ENCODE assay signal across 21 mouse cellular contexts in genomic region chr5:139949363-139949762, GRCm38 (mm10). TPM values are rescaled to one million over a fixed set of nuclear protein-coding genes. Genes with fewer than 3 reads are reported as not detected.
DNase-seq lines count a peak whose midpoint lies in the region; ATAC-seq and TF ChIP-seq lines count a peak whose summit lies in the region.
"Had no signal": no experiment of that assay in that cellular context is flagged by ENCODE, and none has a peak within 500 bp of the region (broad histone marks: within the 10 kb centered on the region; RNA-seq: fewer than 3 reads in every experiment).

No protein-coding gene starts in this region.

- 42% methylated on average over 8 of the region's 8 CpGs for WGBS in hindbrain, embryonic 11.5 days
- 42% methylated on average over 8 of the region's 8 CpGs for WGBS in hindbrain, embryonic 16.5 days
- WGBS in hindbrain, embryonic 12.5 days: 33% methylated on average over 8 of the region's 8 CpGs
- 41% methylated on average over 8 of the region's 8 CpGs for WGBS in midbrain, embryonic 16.5 days

- TF ChIP-seq CTCF in brain, embryonic 14.5 days (IDR thresholded peaks at IDR 0.05; ENCODE audit: borderline replicate concordance, extremely low read depth, insufficient read depth, insufficient read length): no peak

- no peaks in the 10 kb centered on the region for H3K36me3 ChIP-seq in hindbrain, embryonic 11.5 days (ENCODE audit: control insufficient read depth, insufficient read depth, low read length)
- no peaks in the 10 kb centered on the region for H3K36me3 ChIP-seq in hindbrain, embryonic 16.5 days (ENCODE audit: control insufficient read depth, insufficient read depth, low read length)
- H3K36me3 ChIP-seq in hindbrain, embryonic 12.5 days: no peaks in the 10 kb centered on the region
- no peaks in the 10 kb centered on the region for H3K36me3 ChIP-seq in midbrain, embryonic 16.5 days (ENCODE audit: control insufficient read depth, insufficient read depth, low read length)
- H3K36me3 ChIP-seq: heart, embryonic 13.5 days; stomach, embryonic 15.5 days had no signal

- TF ChIP-seq POLR2A in brain, embryonic 14.5 days (IDR thresholded peaks at IDR 0.05; ENCODE audit: borderline replicate concordance, extremely low read depth, insufficient read depth, insufficient read length, poor library complexity, severe bottlenecking): no peak

- no peak overlapping the region for H3K9ac ChIP-seq in hindbrain, embryonic 11.5 days (ENCODE audit: low read depth, low read length)
- no peak overlapping the region for H3K9ac ChIP-seq in hindbrain, embryonic 16.5 days (ENCODE audit: low read depth, low read length)
- H3K9ac ChIP-seq in hindbrain, embryonic 12.5 days: no peak overlapping the region
- H3K9ac ChIP-seq in midbrain, embryonic 16.5 days (ENCODE audit: low read depth, low read length): 0 out of 2 replicates have a peak overlapping the region, but pooled peaks have one; percentile 14
- H3K9ac ChIP-seq: heart, embryonic 13.5 days; stomach, embryonic 15.5 days had no signal

- peaks cover 4% of the 10 kb centered on the region; the same call in 1 of the 2 replicates for H3K4me1 ChIP-seq in hindbrain, embryonic 11.5 days (replicated peaks; ENCODE audit: control insufficient read depth, insufficient read depth, low read length)
- peaks cover 17% of the 10 kb centered on the region for H3K4me1 ChIP-seq in hindbrain, embryonic 16.5 days (ENCODE audit: control insufficient read depth, insufficient read depth, low read depth, low read length)
- H3K4me1 ChIP-seq in hindbrain, embryonic 12.5 days: peaks cover 19% of the 10 kb centered on the region
- peaks cover 12% of the 10 kb centered on the region for H3K4me1 ChIP-seq in midbrain, embryonic 16.5 days (ENCODE audit: control insufficient read depth, insufficient read depth, low read length)
- H3K4me1 ChIP-seq: heart, embryonic 13.5 days; stomach, embryonic 15.5 days had no signal

- DNase-seq in hindbrain, embryonic 11.5 days (ENCODE audit: low spot score): peak; percentile 37
- peak; percentile 45 for DNase-seq in brain, embryonic 14.5 days (ENCODE audit: low read depth)
- DNase-seq in layer of hippocampus, adult 18-20 months (ENCODE audit: low spot score in 2 of 2): no peak
- DNase-seq in gastrocnemius, adult 8-10 months (ENCODE audit: low spot score in 2 of 2): no peak
- no peak for DNase-seq in cerebellum, adult 18-20 months
- DNase-seq: adrenal gland, postnatal 25 days; cerebellum, postnatal 14 days; kidney, adult 18-20 months; kidney, postnatal 14 days; layer of hippocampus, postnatal 36 days; lung, adult 2 months; lung, postnatal 4 days; spleen, adult 18-20 months had no signal

- no peak overlapping the region for H3K4me2 ChIP-seq in hindbrain, embryonic 11.5 days (replicated peaks; ENCODE audit: low read depth, low read length)
- H3K4me2 ChIP-seq in hindbrain, embryonic 16.5 days (ENCODE audit: low read length): no peak overlapping the region
- no peak overlapping the region for H3K4me2 ChIP-seq in hindbrain, embryonic 12.5 days (replicated peaks)
- H3K4me2 ChIP-seq in midbrain, embryonic 16.5 days (ENCODE audit: low read length): no peak overlapping the region
- H3K4me2 ChIP-seq: heart, embryonic 13.5 days; stomach, embryonic 15.5 days had no signal

- ATAC-seq in hindbrain, embryonic 11.5 days (ENCODE audit: low FRiP score): no peak
- ATAC-seq in hindbrain, embryonic 16.5 days: no peak
- no peak for ATAC-seq in hindbrain, embryonic 12.5 days (ENCODE audit: low FRiP score)
- 0 out of 2 replicates have a peak, but pooled peaks have one; percentile 22 for ATAC-seq in midbrain, embryonic 16.5 days

- no peaks in the 10 kb centered on the region for H3K9me3 ChIP-seq in hindbrain, embryonic 11.5 days (ENCODE audit: control insufficient read depth, low read length)
- H3K9me3 ChIP-seq in hindbrain, embryonic 16.5 days (ENCODE audit: control insufficient read depth, low read length): no peaks in the 10 kb centered on the region
- H3K9me3 ChIP-seq in hindbrain, embryonic 12.5 days (replicated peaks): no peaks in the 10 kb centered on the region
- H3K9me3 ChIP-seq in midbrain, embryonic 16.5 days (replicated peaks; ENCODE audit: control insufficient read depth, low read length, poor library complexity, severe bottlenecking): no peaks in the 10 kb centered on the region
- H3K9me3 ChIP-seq: heart, embryonic 13.5 days; stomach, embryonic 15.5 days had no signal

- H3K4me3 ChIP-seq in hindbrain, embryonic 11.5 days (ENCODE audit: low read depth, low read length): no peak overlapping the region
- no peak overlapping the region for H3K4me3 ChIP-seq in hindbrain, embryonic 16.5 days (ENCODE audit: low read length)
- H3K4me3 ChIP-seq in hindbrain, embryonic 12.5 days: no peak overlapping the region
- no peak overlapping the region for H3K4me3 ChIP-seq in midbrain, embryonic 16.5 days (ENCODE audit: low read depth, low read length)
- H3K4me3 ChIP-seq: heart, embryonic 13.5 days; stomach, embryonic 15.5 days had no signal

- H3K27ac ChIP-seq in hindbrain, embryonic 11.5 days (ENCODE audit: low read depth, low read length): no peak overlapping the region
- H3K27ac ChIP-seq in hindbrain, embryonic 16.5 days (ENCODE audit: low read depth, low read length): no peak overlapping the region
- H3K27ac ChIP-seq in hindbrain, embryonic 12.5 days: peak overlapping the region; percentile 44; the same call in 1 of the 2 replicates
- H3K27ac ChIP-seq in midbrain, embryonic 16.5 days (ENCODE audit: low read length): no peak overlapping the region
- H3K27ac ChIP-seq: heart, embryonic 13.5 days; stomach, embryonic 15.5 days had no signal

- H3K27me3 ChIP-seq in hindbrain, embryonic 11.5 days (ENCODE audit: control insufficient read depth, insufficient read depth, low read length): no peaks in the 10 kb centered on the region
- H3K27me3 ChIP-seq in hindbrain, embryonic 16.5 days (replicated peaks; ENCODE audit: control insufficient read depth, insufficient read depth, low read length): no peaks in the 10 kb centered on the region
- no peaks in the 10 kb centered on the region for H3K27me3 ChIP-seq in hindbrain, embryonic 12.5 days
- H3K27me3 ChIP-seq in midbrain, embryonic 16.5 days (ENCODE audit: control insufficient read depth, insufficient read depth, low read depth, low read length): no peaks in the 10 kb centered on the region
- H3K27me3 ChIP-seq: stomach, embryonic 15.5 days had no signal

RNA-seq across cellular contexts. Expression of gene Elfn1, which starts 41.6 kb away (rescaled TPM):
- polyA plus RNA-seq in hindbrain, embryonic 11.5 days (2014; fragmentation: Nextera tagmentation; extraction: Ambion mirVana): 1.3 and 1.5 TPM in 2 replicates
- polyA plus RNA-seq in hindbrain, embryonic 16.5 days (2015; fragmentation: Nextera tagmentation; extraction: Ambion mirVana): 2.8 and 3.7 TPM in 2 replicates
- polyA plus RNA-seq in brain, embryonic 14.5 days (2012; rRNA removed): 9.7 and 14.6 TPM in 2 replicates
- polyA plus RNA-seq in hindbrain, embryonic 12.5 days (2016; fragmentation: Nextera tagmentation; extraction: Ambion mirVana): 1.7 and 2.0 TPM in 2 replicates
- 2.5 TPM in 2 replicates for polyA plus RNA-seq in midbrain, embryonic 16.5 days (2015; fragmentation: Nextera tagmentation; extraction: Ambion mirVana)
- total RNA-seq in layer of hippocampus, adult 18-20 months (2021): 10 to 100 TPM; 24.4 to 32.3 TPM
- not detected for total RNA-seq in gastrocnemius, adult 8-10 months (2022)
- total RNA-seq: hematopoietic stem cell, adult 5-6 weeks; liver, adult 2 months; monocyte, adult 5-6 weeks had no signal

Comparison
In these comparisons a context has a peak if more than half of its experiments do, and no peak if none do; other contexts are left out.
1. DNase-seq: peak in hindbrain, embryonic 11.5 days (single experiment) and brain, embryonic 14.5 days (single experiment); none in layer of hippocampus, adult 18-20 months (0 of 2), gastrocnemius, adult 8-10 months (0 of 2) and cerebellum, adult 18-20 months (0 of 2).